Mouse (Mus musculus) naive thymus-derived CD4-positive, alpha-beta T cell, adult 2 months (primary cell): ENCODE measurements around the gene Cfb.
"Not testable (repeated sequence)": the region's sequence is repeated elsewhere in the genome, so short reads cannot be mapped to it uniquely, and the experiment has no call there.

Experiments used
- DNase-seq: peaks from one replicate; pipeline ENCODE4 v3.0.0-alpha.2; 2011; ENCODE audit warnings: low read depth

Gene Cfb

GRCm38 (mm10) chr17:34862416-34863081, at the start of gene Cfb:
Gene Cfb (minus strand): TSS chr17:34862518.
- DNase-seq: no peak

- peak; percentile 95 for DNase-seq
These were observed 49.6 kb upstream of the Cfb start for GRCm38 (mm10) chr17:34911945-34912351.

- DNase-seq: no peak
These were observed 48.7 kb upstream of the Cfb start for GRCm38 (mm10) chr17:34910982-34911381.

GRCm38 (mm10) chr17:34902895-34903294, 40.6 kb upstream of the Cfb start:
- no peak for DNase-seq

- not testable (repeated sequence) for DNase-seq
These were observed 39.6 kb upstream of the Cfb start for GRCm38 (mm10) chr17:34901948-34902347.

- not testable (repeated sequence) for DNase-seq
These were observed 38.5 kb upstream of the Cfb start for GRCm38 (mm10) chr17:34900826-34901225.

- no peak for DNase-seq
These were observed 37.5 kb upstream of the Cfb start for GRCm38 (mm10) chr17:34899890-34900243.

GRCm38 (mm10) chr17:34899053-34899889, 37.0 kb upstream of the Cfb start:
- DNase-seq: peak; percentile 58

GRCm38 (mm10) chr17:34898706-34899052, 36.4 kb upstream of the Cfb start:
- DNase-seq: no peak

GRCm38 (mm10) chr17:34898160-34898586, 35.9 kb upstream of the Cfb start, which contains the start of the genes C2 and Ehmt2:
Gene C2 (minus strand): TSS chr17:34898265.
Gene Ehmt2 (plus strand): TSS chr17:34898469.
- DNase-seq: peak; percentile 77

GRCm38 (mm10) chr17:34897373-34898159, 35.2 kb upstream of the Cfb start:
- DNase-seq: no peak

GRCm38 (mm10) chr17:34896366-34896765, 34.0 kb upstream of the Cfb start:
- peak; percentile 81 for DNase-seq

- no peak for DNase-seq
These were observed 33.4 kb upstream of the Cfb start for GRCm38 (mm10) chr17:34895724-34896123.

GRCm38 (mm10) chr17:34894801-34895530, 32.6 kb upstream of the Cfb start:
- peak; percentile 54 for DNase-seq

- peak; percentile 91 for DNase-seq
These were observed 31.8 kb upstream of the Cfb start for GRCm38 (mm10) chr17:34894074-34894597.

- no peak for DNase-seq
These were observed 30.9 kb upstream of the Cfb start for GRCm38 (mm10) chr17:34893072-34893824.

GRCm38 (mm10) chr17:34891377-34891776, 29.1 kb upstream of the Cfb start:
- peak; percentile 35 for DNase-seq

- DNase-seq: no peak
These were observed 27.9 kb upstream of the Cfb start for GRCm38 (mm10) chr17:34890074-34890743.

GRCm38 (mm10) chr17:34887942-34888341, 25.6 kb upstream of the Cfb start:
- DNase-seq: no peak

GRCm38 (mm10) chr17:34885615-34886014, 23.3 kb upstream of the Cfb start:
- DNase-seq: no peak
